Mouse (Mus musculus) forebrain, embryonic 13.5 days (tissue): ENCODE data around the gene Usp32. TPM values are rescaled to one million over a fixed set of nuclear protein-coding genes. Genes with fewer than 3 reads are reported as not detected.
A peak's percentile ranks its signal among the peaks of the same experiment; 100 is the strongest.

ENCODE experiments used
- ATAC-seq: fragments of 200-750 bp; cut with Nextera tagmentation; 2 replicates; pipeline ENCODE4 v1.8.0; 2017
- H3K27ac ChIP-seq: fragments of 300-500 bp; sonication (generic); 2 replicates; pipeline ENCODE4 v1.5.1; 2015; ENCODE audit warnings: inconsistent platforms, mild to moderate bottlenecking, moderate library complexity
- H3K27me3 ChIP-seq: fragments of 300-500 bp; sonication (generic); 2 replicates; pipeline ENCODE4 v1.6.1; 2015; ENCODE audit warnings: mild to moderate bottlenecking, inconsistent platforms
- H3K36me3 ChIP-seq: fragments of 300-500 bp; sonication (generic); 2 replicates; pipeline ENCODE4 v1.6.1; 2015; ENCODE audit warnings: mild to moderate bottlenecking, inconsistent platforms; ENCODE audit not compliant: poor library complexity, severe bottlenecking
- H3K4me1 ChIP-seq: fragments of 300-500 bp; sonication (generic); 2 replicates; pipeline ENCODE4 v1.6.1; 2015; ENCODE audit warnings: inconsistent platforms
- H3K4me2 ChIP-seq: fragments of 300-500 bp; sonication (generic); 2 replicates; pipeline ENCODE4 v1.6.1; 2015; ENCODE audit warnings: inconsistent platforms, mild to moderate bottlenecking, moderate library complexity
- H3K4me3 ChIP-seq: fragments of 300-500 bp; sonication (generic); 2 replicates; pipeline ENCODE4 v1.5.1; 2015; ENCODE audit warnings: mild to moderate bottlenecking, inconsistent platforms
- H3K9ac ChIP-seq: fragments of 300-500 bp; sonication (generic); 2 replicates; pipeline ENCODE4 v1.6.1; 2015; ENCODE audit warnings: mild to moderate bottlenecking, inconsistent platforms
- H3K9me3 ChIP-seq: fragments of 300-500 bp; sonication (generic); replicated peaks from 2 replicates; pipeline ENCODE4 v1.6.1; 2016; ENCODE audit warnings: inconsistent platforms
- WGBS: fragments of 180-500 bp; shearing (Covaris S2); methylation state at CpG from one replicate; pipeline ENCODE4 v1.1.7; 2015; 5-methylcytosine and 5-hydroxymethylcytosine counted together
- polyA plus RNA-seq: library from polyadenylated mRNA; unstranded; fragments of >200 nt; fragmentation: Nextera tagmentation; extraction: Ambion mirVana; gene quantifications from 2 replicates; pipeline ENCODE4 v1.2.1, GENCODE M21; 2015

Gene Usp32
- 7.8 and 9.0 TPM in 2 replicates for polyA plus RNA-seq

DNA sequence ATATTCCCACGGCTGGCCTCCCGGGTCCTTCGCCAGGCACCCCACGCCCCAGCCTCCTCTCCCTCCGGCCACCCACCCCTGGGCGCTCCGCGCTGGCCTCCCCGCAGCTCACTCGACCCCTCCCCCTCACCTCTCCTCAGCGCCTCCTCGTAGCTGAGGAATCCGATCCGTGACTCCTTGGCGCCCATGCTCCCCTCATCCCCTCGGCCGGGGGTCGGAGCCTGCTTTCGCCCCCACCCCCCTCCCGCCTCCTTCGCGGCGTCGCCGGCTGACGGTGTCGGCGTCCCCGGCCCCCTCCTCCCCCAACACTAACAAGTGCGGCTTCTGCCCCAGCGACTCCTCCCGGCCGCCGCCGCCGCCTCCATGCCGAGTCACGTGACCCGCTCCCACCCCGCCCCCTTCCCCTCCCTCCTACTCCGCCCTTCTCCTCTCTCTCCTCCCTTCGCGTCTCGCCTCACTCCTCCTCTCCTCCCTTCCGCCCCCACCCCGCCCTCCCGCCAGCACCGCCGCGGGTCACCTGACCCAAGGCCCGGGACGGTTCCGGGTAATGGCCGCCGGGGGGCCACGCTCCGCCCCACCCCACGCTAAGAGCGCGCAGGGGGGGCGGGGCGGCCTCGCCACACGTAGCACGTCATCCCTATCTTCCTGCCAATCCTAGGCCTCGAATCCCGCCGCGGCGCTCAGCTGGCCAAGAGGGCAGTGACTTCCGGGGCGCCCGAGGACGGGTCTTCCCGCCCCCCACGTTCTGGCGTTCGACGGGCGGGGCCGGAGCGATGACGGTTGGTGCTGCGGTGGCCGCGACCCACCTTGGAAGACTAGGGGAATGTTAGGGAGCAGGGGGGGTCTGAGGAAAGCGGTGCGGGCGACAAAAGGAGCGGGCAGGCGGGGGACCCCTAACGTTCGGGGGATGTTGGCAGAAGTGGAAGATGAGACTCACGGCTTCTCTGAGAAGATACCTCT is at the start of gene Usp32:
TSS of gene Usp32 (minus strand) at position 581 of the 960 bp plus-strand sequence.
- peak; percentile 97 for ATAC-seq
- peak within 1 kb of the TSS; percentile 88 for H3K9ac ChIP-seq
- H3K4me1 ChIP-seq: peaks cover 23% of the 10 kb centered on the region
- H3K9me3 ChIP-seq: no peaks in the 10 kb centered on the region
- 1% methylated on average over 78 of the region's 94 CpGs for WGBS
- peak within 1 kb of the TSS; percentile 83 for H3K27ac ChIP-seq
- no peaks in the 10 kb centered on the region for H3K27me3 ChIP-seq
- peak within 1 kb of the TSS; percentile 85 for H3K4me3 ChIP-seq
- H3K4me2 ChIP-seq: peak within 1 kb of the TSS; percentile 66
- no peaks in the 10 kb centered on the region for H3K36me3 ChIP-seq

DNA sequence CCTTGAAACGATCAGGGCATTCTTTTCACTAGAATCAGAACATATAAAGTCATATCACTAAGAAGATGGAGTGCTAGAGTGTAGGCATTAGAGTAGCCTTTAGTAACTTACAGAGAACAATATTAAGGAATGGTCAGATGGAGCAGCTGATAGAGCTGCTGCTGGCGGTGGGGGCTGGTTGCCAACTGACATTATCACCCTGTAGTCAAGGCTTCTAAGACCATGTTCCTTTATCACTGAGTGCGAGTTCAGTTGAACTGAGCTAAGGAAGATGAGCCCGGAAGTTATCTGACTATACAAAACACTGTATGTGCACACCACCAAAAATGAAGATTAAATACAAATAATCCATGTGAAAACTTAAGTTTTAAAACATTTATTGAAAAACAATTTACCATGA is 49.1 kb upstream of the Usp32 start:
- H3K4me3 ChIP-seq: no peak overlapping the region
- H3K27ac ChIP-seq: no peak overlapping the region
- peaks cover 52% of the 10 kb centered on the region for H3K36me3 ChIP-seq
- H3K9ac ChIP-seq: no peak overlapping the region
- H3K9me3 ChIP-seq: no peaks in the 10 kb centered on the region
- ATAC-seq: no peak
- H3K4me1 ChIP-seq: no peaks in the 10 kb centered on the region
- no peak overlapping the region for H3K4me2 ChIP-seq
- no peaks in the 10 kb centered on the region for H3K27me3 ChIP-seq
- 96% methylated on average over 4 of the region's 4 CpGs for WGBS

DNA sequence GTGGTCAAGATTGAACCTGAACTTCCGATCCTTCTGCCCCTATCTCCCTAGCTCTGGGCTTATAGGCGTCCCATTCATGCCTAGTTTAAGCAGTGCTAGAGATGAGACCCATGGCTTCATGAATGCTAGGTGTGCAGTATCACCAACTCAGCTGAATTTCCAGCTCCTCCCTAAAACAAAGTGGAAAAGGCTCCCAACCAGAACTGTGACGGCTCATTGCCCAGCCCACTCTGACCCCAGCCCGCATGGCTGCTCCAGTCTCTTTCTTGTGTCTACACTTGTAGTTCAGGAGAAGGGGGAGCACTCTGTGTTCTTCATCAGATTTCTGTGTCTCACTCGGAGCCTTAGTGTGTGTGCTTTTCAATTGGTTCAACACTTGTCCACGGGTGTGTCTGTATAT is 44.9 kb upstream of the Usp32 start:
- no peak overlapping the region for H3K4me2 ChIP-seq
- ATAC-seq: no peak
- H3K9ac ChIP-seq: no peak overlapping the region
- peaks cover 18% of the 10 kb centered on the region for H3K36me3 ChIP-seq
- no peaks in the 10 kb centered on the region for H3K9me3 ChIP-seq
- H3K4me1 ChIP-seq: peaks cover 8% of the 10 kb centered on the region
- H3K27me3 ChIP-seq: no peaks in the 10 kb centered on the region
- 85% methylated on average over 6 of the region's 6 CpGs for WGBS
- H3K27ac ChIP-seq: no peak overlapping the region
- no peak overlapping the region for H3K4me3 ChIP-seq

DNA sequence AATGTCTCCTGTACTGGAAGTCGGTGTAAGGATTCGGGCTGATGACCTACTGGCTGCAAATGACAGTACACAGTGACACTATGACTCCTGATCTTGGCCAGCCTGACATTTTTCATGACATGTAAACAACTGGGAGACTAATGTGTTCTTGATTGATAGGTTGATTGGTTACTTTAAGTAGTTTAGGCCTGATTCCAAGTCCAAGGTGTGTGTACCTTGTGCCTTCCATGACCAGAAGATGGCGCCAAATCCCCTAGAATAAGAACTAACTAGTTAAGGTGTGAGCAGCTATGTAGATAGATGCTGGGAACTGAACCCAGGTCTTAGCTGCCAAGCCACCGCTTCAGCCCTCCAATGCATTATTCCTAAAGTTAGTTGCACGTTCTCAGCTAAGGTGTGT is 44.1 kb upstream of the Usp32 start:
- no peak overlapping the region for H3K4me3 ChIP-seq
- no peak overlapping the region for H3K9ac ChIP-seq
- ATAC-seq: no peak
- WGBS: 66% methylated on average over 5 of the region's 5 CpGs
- H3K4me2 ChIP-seq: no peak overlapping the region
- no peaks in the 10 kb centered on the region for H3K9me3 ChIP-seq
- no peak overlapping the region for H3K27ac ChIP-seq
- H3K4me1 ChIP-seq: peaks cover 8% of the 10 kb centered on the region
- peaks cover 10% of the 10 kb centered on the region for H3K36me3 ChIP-seq
- no peaks in the 10 kb centered on the region for H3K27me3 ChIP-seq

DNA sequence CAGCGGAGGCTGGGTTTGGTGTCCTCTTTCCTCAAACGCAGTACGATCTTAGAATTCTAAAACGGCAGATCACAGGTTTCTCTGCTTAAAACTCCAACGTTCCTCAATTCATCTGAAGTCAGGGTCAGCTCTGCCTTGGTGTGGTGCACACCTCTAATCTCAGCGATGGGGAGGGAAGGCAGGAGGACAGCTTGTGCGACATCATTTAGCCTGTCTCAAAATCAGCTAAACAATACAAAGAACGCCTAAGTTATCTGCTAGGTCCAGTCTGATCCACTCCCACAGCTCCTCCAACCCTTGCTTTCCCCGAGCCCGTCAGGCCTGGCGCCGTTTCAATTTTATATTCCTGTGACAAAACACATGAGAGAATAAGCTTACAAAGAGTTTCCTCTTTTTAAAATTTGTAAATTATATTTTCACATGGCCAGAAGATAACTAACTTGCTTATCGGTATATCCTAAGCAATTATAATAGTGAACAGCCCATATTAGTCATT is 43.4 kb upstream of the Usp32 start:
- no peaks in the 10 kb centered on the region for H3K27me3 ChIP-seq
- peaks cover 2% of the 10 kb centered on the region for H3K36me3 ChIP-seq
- H3K4me1 ChIP-seq: peaks cover 8% of the 10 kb centered on the region
- H3K9me3 ChIP-seq: no peaks in the 10 kb centered on the region
- peak; percentile 40 for ATAC-seq
- peak overlapping the region; percentile 60 for H3K9ac ChIP-seq
- H3K4me2 ChIP-seq: peak overlapping the region; percentile 62
- peak overlapping the region; percentile 35 for H3K4me3 ChIP-seq
- 27% methylated on average over 13 of the region's 13 CpGs for WGBS
- H3K27ac ChIP-seq: peak overlapping the region; percentile 12; the same call in 1 of the 2 replicates

DNA sequence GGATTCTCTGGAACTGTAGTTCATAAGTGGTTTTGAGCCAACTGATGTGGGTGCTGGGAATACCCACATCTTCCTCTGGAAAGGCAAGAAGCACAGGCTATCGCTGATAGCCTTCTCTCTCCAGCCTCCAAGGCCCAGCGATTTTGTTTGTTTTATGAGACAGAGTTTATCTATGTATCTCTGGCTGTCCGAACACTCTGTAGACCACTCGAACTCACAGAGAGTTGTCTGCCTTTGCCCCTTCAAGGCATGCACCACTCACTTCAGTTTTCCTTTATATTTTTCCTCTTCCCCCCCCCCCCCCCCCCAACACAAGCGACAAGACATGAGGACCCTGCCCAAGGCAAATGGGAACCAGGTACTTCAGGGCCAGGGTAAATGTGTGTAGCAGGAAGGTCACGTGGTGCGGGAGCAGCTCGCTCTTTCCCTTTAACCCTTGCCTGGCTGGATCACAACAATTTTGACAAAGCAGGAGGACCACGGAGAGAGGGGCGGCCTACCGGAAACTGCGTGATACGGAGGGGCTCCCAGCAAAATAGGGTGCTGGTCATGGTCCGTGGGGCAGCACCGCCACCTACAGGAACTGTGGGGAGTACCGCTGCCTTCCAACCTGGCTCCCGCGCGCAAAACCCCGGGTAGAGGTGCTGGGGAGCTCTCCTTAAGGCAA is 42.8 kb upstream of the Usp32 start:
- H3K4me3 ChIP-seq: peak overlapping the region; percentile 35
- no peaks in the 10 kb centered on the region for H3K9me3 ChIP-seq
- H3K27ac ChIP-seq: peak overlapping the region; percentile 12; the same call in 1 of the 2 replicates
- no peaks in the 10 kb centered on the region for H3K36me3 ChIP-seq
- H3K9ac ChIP-seq: peak overlapping the region; percentile 60
- peak; percentile 96 for ATAC-seq
- WGBS: 6% methylated on average over 20 of the region's 20 CpGs
- H3K27me3 ChIP-seq: no peaks in the 10 kb centered on the region
- peaks cover 8% of the 10 kb centered on the region for H3K4me1 ChIP-seq
- peak overlapping the region; percentile 62 for H3K4me2 ChIP-seq

DNA sequence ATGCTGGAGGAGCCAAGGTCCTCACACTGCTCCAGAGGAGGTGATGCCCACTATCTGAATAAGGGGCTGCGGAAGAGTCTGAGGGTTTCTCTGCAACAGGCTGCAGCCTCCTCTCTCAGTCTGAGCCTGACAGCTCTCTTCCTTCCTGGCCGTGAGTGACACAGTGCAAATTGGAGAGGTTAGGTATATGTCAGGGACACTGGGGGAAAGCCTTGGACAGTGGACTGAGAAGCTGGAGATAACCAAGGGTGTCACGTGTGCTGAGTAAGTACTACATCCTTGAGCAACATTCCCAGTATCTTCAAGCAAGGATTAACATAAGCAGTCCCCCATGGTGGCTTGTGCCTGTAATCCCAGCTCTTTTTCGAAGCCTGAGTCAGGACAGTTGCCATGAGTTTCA is 38.5 kb upstream of the Usp32 start:
- no peak overlapping the region for H3K4me2 ChIP-seq
- no peak for ATAC-seq
- no peak overlapping the region for H3K27ac ChIP-seq
- H3K4me3 ChIP-seq: no peak overlapping the region
- no peaks in the 10 kb centered on the region for H3K9me3 ChIP-seq
- H3K4me1 ChIP-seq: peaks cover 7% of the 10 kb centered on the region
- no peaks in the 10 kb centered on the region for H3K27me3 ChIP-seq
- no peaks in the 10 kb centered on the region for H3K36me3 ChIP-seq
- 84% methylated on average over 4 of the region's 4 CpGs for WGBS
- no peak overlapping the region for H3K9ac ChIP-seq

DNA sequence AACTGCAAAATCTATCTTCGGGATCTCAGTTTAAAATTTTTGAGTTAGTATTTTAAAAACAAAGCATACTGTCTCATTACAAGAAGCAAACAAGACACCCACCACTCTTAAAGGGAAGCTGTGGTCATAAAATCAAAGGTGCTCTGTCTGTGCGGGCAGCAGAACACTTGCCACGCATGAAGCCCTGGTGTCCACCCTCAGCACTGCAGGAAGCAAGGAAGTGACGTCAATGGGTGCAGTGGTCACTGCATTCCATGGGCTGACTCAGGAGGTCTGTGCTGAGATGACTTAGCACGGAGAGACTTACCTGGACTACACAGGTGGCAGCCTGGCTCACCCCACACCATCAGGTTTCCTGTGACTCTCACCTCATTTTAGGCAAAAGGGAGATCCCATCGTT is 37.8 kb upstream of the Usp32 start:
- ATAC-seq: no peak
- Histone ChIP-seq H3K36me3 (no peaks in the 10 kb centered on the region), H3K27ac (no peak overlapping the region), H3K9me3 (no peaks in the 10 kb centered on the region), H3K9ac (no peak overlapping the region), H3K4me1 (peaks cover 3% of the 10 kb centered on the region; the same call in 1 of the 2 replicates), H3K4me2 (no peak overlapping the region), H3K27me3 (no peaks in the 10 kb centered on the region), H3K4me3 (no peak overlapping the region)
- 88% methylated on average over 6 of the region's 6 CpGs for WGBS

DNA sequence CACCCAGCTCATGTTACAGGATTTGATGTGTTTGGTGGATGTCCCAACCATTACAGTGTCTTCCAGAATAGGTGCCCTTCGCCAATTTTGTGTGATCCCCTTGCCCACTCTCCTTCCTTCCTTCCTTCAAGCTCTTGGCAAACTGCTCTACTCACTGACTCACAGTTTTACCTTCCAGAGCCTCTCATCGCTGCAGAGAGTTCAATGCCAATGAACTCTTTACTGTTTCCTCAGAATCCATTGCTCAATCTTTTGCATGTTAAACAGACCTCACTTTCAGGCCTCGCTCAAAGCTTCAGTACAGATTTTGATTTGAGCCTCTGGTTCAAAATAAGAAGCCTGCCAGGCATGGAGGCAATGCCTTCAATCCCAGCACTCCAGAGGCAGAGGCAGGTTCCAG is 36.0 kb upstream of the Usp32 start:
- H3K27me3 ChIP-seq: no peaks in the 10 kb centered on the region
- H3K27ac ChIP-seq: no peak overlapping the region
- H3K4me2 ChIP-seq: no peak overlapping the region
- H3K4me1 ChIP-seq: no peaks in the 10 kb centered on the region
- 86% methylated on average over 3 of the region's 3 CpGs for WGBS
- ATAC-seq: no peak
- H3K36me3 ChIP-seq: no peaks in the 10 kb centered on the region
- H3K9ac ChIP-seq: no peak overlapping the region
- H3K4me3 ChIP-seq: no peak overlapping the region
- no peaks in the 10 kb centered on the region for H3K9me3 ChIP-seq

DNA sequence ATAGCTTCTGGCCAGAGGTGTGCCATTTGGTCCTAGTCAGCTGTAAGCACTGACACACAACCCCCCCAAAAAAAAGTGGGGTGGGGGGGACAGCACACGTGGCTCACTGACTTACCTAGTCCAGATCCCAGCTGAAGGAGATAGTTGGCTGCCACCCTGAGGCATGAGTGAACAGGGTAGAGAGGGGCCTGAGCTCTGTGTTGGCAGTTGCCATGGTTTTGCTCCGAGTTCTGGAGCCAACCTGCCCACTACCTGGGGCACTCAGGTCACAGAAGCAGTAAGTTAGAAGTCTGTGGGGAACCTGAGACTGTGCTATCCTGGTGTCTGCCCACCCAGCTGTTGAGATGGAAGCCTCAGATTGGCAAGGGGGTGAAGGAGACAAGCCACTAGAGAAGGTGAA is 30.9 kb upstream of the Usp32 start:
- H3K4me3 ChIP-seq: no peak overlapping the region
- no peak overlapping the region for H3K27ac ChIP-seq
- no peaks in the 10 kb centered on the region for H3K36me3 ChIP-seq
- H3K4me1 ChIP-seq: peaks cover 11% of the 10 kb centered on the region
- no peaks in the 10 kb centered on the region for H3K9me3 ChIP-seq
- 37% methylated on average over 2 of the region's 2 CpGs for WGBS
- H3K9ac ChIP-seq: peak overlapping the region; percentile 56; the same call in 1 of the 2 replicates
- H3K4me2 ChIP-seq: peak overlapping the region; percentile 59; the same call in 1 of the 2 replicates
- ATAC-seq: no peak
- H3K27me3 ChIP-seq: no peaks in the 10 kb centered on the region

DNA sequence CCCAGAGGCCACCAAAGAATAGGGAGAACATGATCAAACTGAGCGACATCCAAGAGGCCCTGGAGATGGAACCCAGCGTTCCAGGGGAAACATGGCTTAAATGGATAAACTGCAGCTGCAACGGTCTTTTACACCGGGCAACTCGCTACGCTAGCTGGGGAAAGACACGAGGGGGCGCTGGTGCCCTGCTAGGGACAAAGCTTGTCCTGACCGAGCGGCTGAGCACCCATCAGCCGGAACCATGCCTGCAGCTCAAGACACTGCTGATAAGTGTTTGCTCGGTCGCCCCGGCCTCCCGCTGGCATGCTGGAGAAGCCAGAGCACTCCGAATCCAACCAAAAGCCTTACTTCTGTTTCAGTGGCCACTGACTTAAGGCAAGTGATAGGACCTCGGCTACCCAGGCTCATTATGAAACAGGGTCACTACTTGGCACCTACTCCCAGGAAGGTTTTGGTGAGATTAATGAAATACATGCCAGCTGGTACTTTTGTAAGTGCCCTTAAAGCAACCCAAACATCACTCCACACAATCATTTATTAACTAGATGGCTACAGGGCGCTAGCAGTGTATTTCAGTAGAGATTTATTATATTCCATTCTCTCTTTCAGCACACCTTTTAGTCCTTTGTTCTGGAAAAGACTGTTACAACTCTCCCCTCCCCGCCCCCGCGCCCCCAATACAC is 30.2 kb upstream of the Usp32 start, which contains the start of gene 1700125H20Rik:
TSS of gene 1700125H20Rik (plus strand) at position 347 of the 683 bp plus-strand sequence.
- Histone ChIP-seq H3K4me1 (peaks cover 11% of the 10 kb centered on the region), H3K4me2 (peak within 1 kb of the TSS; percentile 59), H3K27ac (no peak within 1 kb of the TSS), H3K9me3 (no peaks in the 10 kb centered on the region), H3K4me3 (peak within 1 kb of the TSS; percentile 24), H3K36me3 (no peaks in the 10 kb centered on the region), H3K27me3 (no peaks in the 10 kb centered on the region), H3K9ac (peak within 1 kb of the TSS; percentile 56)
- 12% methylated on average over 21 of the region's 21 CpGs for WGBS
- ATAC-seq: peak; percentile 95
